Mouse (Mus musculus): ENCODE results near the gene Dclk1. TPM values are rescaled to one million over a fixed set of nuclear protein-coding genes. Genes with fewer than 3 reads are reported as not detected.
A peak's percentile ranks its signal among the peaks of the same experiment; 100 is the strongest.

Dclk1 gene
- polyA plus RNA-seq, 1 experiment: 265 TPM

DNA sequence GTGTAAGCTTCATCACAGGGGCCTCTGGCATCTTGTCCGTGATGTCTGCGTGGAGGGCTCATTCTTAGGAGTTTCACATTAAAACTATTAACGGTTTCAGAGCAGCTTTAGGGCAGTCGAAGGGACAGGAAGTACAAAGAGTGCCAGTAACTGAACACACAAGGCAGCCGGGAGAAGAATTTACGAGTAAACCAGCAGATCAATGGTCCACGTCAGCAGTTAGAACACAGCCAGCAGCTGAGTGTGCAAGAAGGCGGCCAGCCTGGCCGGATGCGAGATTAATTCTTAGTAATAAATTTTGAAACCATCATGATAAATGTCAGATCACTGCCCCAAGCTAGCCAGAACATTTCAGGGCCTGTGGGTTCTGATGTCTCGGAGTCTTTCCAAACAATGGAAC lies 94.7 kb downstream of the Dclk1 start:
- Histone ChIP-seq H3K4me1 (ENCODE audit: control insufficient read depth, insufficient read depth, low read length) (peaks cover 13% of the 10 kb centered on the region), H3K4me3 (ENCODE audit: insufficient read depth, low read depth, low read length) (no peak overlapping the region), H3K27ac (ENCODE audit: insufficient read depth, low read depth, low read length) (peak overlapping the region; percentile 40; the same call in 1 of the 2 replicates)
- TF ChIP-seq CTCF (IDR thresholded peaks at IDR 0.05; ENCODE audit: insufficient read depth, low read depth, low read length) (no peak), POLR2A (IDR thresholded peaks at IDR 0.05; ENCODE audit: insufficient read depth, low read depth, low read length) (no peak)
- WGBS: 86% methylated on average over 11 of the region's 11 CpGs

DNA sequence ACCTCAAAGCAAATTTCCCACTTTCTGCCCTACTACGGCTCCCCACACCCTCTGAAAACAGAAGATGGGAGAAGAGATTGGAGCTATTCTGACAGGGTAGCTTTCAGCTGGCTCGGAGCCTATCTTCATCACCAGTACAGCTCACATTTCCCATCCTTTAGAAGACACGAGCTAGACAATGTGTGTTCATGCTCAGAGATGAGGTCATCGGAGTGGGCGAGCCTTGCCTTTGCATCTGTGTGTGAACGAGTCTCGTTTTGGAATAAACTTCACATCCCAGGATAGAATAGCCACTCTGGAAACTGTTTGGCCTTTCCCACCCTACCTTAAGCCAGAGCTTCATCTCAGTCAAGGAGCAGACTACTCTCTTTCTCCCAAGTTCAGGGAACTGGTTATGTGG lies 95.5 kb downstream of the Dclk1 start:
- 51% methylated on average over 7 of the region's 7 CpGs for WGBS
- TF ChIP-seq POLR2A (IDR thresholded peaks at IDR 0.05; ENCODE audit: insufficient read depth, low read depth, low read length) (no peak), CTCF (IDR thresholded peaks at IDR 0.05; ENCODE audit: insufficient read depth, low read depth, low read length) (no peak)

DNA sequence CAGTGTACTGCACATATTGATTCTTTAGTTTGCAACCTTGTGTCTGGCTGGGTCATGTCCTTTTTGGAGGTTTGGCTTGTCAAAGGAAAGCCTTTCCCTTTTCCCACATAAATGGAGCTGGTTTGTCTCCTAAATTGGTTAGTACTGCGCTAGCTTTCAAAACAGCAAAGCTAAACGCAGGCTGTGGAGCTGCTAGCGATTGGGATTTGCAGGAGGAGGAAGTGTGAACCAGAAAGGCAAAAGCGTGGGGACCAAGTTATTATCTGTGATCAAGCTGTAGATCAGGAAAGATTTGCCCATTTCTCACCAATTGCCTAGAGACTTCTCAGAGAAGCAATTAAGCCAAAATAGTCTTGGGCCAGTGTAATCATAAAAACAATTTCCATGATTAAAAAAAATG lies 100.3 kb downstream of the Dclk1 start:
- Histone ChIP-seq H3K27ac (ENCODE audit: insufficient read depth, low read depth, low read length) (peak overlapping the region; percentile 26; the same call in 1 of the 2 replicates), H3K4me3 (ENCODE audit: insufficient read depth, low read depth, low read length) (no peak overlapping the region), H3K4me1 (ENCODE audit: control insufficient read depth, insufficient read depth, low read length) (peaks cover 16% of the 10 kb centered on the region)
- WGBS: 41% methylated on average over 4 of the region's 4 CpGs
- no peak for TF ChIP-seq CTCF (IDR thresholded peaks at IDR 0.05; ENCODE audit: insufficient read depth, low read depth, low read length)
- no peak for TF ChIP-seq POLR2A (IDR thresholded peaks at IDR 0.05; ENCODE audit: insufficient read depth, low read depth, low read length)

More for the DNA sequence above, 95.5 kb downstream of the Dclk1 start:
- Histone ChIP-seq H3K4me3 (ENCODE audit: insufficient read depth, low read depth, low read length) (no peak overlapping the region), H3K4me1 (ENCODE audit: control insufficient read depth, insufficient read depth, low read length) (peaks cover 13% of the 10 kb centered on the region), H3K27ac (ENCODE audit: insufficient read depth, low read depth, low read length) (peak overlapping the region; percentile 51; the same call in 1 of the 2 replicates)

DNA sequence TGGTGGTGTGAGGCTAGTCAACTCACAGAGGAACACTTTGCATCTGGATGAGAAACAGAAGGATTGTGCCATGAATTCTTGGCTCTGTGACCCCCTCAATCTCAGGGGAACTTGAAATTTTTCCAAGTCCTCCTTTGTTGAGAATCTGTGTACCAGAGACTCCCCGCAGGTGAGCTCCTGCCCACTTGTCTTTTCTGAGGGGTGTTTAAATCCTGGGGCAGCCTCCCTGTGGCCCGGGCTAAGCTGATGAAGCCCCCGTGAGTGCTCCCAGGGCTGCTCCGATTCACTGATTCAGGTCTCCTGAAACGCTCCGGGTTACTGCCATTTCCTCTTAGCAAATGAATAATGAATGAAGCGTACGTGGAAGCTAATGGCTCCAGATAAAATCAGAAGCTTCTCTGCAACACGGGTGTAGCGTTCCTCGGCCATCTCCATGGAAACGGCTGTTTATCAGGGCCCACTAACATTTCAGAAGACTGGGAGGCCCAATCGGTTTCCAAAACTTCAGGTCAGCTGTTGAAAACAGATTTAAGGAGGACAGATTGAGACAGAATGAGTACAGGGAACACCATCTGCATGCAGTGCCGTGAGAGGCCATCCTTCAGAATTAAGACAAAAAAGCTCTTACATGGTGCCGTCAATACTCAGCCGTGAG lies 105.3 kb downstream of the Dclk1 start:
- no peak for TF ChIP-seq CTCF (IDR thresholded peaks at IDR 0.05; ENCODE audit: insufficient read depth, low read depth, low read length)
- no peak for TF ChIP-seq POLR2A (IDR thresholded peaks at IDR 0.05; ENCODE audit: insufficient read depth, low read depth, low read length)
- H3K27ac ChIP-seq (ENCODE audit: insufficient read depth, low read depth, low read length): peak overlapping the region; percentile 66
- H3K4me3 ChIP-seq (ENCODE audit: insufficient read depth, low read depth, low read length): no peak overlapping the region
- WGBS: 13% methylated on average over 16 of the region's 16 CpGs
- H3K4me1 ChIP-seq (ENCODE audit: control insufficient read depth, insufficient read depth, low read length): peaks cover 48% of the 10 kb centered on the region

DNA sequence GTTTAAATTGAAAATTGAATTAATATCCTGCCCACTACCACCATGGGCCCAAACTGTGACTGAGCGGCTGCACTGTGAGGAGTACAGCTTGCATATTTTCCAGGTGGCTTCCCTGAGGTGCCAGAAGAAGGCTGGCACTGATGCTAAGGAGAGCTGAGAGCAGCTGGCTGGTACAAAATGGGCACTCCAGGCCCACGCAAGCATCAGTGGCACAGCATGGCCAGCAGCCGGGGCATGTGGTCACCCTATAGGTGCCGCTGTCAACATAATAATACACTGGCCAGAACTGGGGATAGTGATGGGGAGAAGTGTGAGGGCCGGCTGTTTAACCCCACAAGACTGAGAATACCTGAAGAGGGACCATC lies 105.8 kb downstream of the Dclk1 start:
- Histone ChIP-seq H3K27ac (ENCODE audit: insufficient read depth, low read depth, low read length) (peak overlapping the region; percentile 66), H3K4me1 (ENCODE audit: control insufficient read depth, insufficient read depth, low read length) (peaks cover 51% of the 10 kb centered on the region), H3K4me3 (ENCODE audit: insufficient read depth, low read depth, low read length) (no peak overlapping the region)
- no peak for TF ChIP-seq CTCF (IDR thresholded peaks at IDR 0.05; ENCODE audit: insufficient read depth, low read depth, low read length)
- no peak for TF ChIP-seq POLR2A (IDR thresholded peaks at IDR 0.05; ENCODE audit: insufficient read depth, low read depth, low read length)
- WGBS: 54% methylated on average over 5 of the region's 5 CpGs

DNA sequence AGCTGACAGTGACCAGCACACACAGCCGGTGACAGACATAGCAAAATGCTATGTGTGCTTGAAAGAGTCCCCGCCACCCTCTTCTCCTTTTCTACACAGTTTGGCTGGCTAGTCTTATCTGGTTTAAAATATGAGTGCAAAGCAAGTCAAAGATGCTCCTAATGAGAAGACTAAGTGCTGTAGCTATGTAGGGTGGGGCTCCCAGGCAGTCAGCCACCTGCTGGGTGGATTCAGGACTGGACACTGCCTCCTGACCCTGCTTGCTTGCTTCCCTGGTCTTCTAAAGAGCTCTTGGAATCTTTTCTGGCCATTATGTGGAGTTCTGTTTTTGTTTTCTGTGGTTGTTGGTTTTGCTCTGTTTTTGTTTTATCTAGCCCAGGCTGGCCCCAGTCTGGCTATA lies 108.0 kb downstream of the Dclk1 start:
- Histone ChIP-seq H3K27ac (ENCODE audit: insufficient read depth, low read depth, low read length) (peak overlapping the region; percentile 50), H3K4me1 (ENCODE audit: control insufficient read depth, insufficient read depth, low read length) (peaks cover 56% of the 10 kb centered on the region), H3K4me3 (ENCODE audit: insufficient read depth, low read depth, low read length) (no peak overlapping the region)
- no peak for TF ChIP-seq POLR2A (IDR thresholded peaks at IDR 0.05; ENCODE audit: insufficient read depth, low read depth, low read length)
- TF ChIP-seq CTCF (IDR thresholded peaks at IDR 0.05; ENCODE audit: insufficient read depth, low read depth, low read length): no peak
- WGBS: 70% methylated on average over 2 of the region's 2 CpGs

DNA sequence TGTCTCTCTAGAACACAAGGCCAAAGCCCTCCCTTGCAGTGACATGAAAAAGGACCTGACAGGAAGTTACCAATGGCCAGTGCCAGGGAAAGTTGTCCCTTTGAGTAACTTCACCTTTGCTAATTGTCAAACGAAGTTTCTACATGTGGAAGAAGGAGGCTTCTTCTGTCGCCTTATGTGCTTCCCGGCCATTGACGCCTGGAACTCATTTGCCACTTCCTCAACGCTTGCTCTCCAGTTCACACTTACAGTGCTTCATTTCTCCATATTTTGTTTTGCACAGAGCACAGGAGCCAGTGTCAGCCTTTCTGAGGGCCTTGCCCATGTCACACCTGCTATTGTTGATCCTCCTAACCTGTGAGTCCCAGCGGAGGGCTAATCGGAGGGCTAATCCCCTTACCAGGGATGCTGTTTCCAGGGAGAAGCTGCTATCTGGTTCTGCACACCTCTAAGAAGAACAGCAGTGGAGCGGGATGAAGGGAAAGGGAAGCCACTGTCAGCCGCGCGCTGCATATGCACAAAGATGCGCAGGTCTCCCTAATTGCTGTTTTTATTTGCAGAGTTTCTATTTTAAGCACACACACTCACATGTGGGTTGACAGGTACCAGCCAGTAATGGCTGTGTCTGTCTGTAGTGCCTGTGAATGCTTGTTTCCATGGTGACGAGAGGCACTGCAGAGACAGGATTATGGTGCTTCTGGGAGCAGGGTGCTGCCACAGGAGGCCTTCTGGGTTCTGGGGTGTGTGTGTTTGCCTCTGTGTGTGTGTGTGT lies 109.3 kb downstream of the Dclk1 start:
- 36% methylated on average over 13 of the region's 13 CpGs for WGBS
- no peak for TF ChIP-seq CTCF (IDR thresholded peaks at IDR 0.05; ENCODE audit: insufficient read depth, low read depth, low read length)
- no peak for TF ChIP-seq POLR2A (IDR thresholded peaks at IDR 0.05; ENCODE audit: insufficient read depth, low read depth, low read length)
- Histone ChIP-seq H3K4me3 (ENCODE audit: insufficient read depth, low read depth, low read length) (no peak overlapping the region), H3K27ac (ENCODE audit: insufficient read depth, low read depth, low read length) (peak overlapping the region; percentile 99), H3K4me1 (ENCODE audit: control insufficient read depth, insufficient read depth, low read length) (peaks cover 58% of the 10 kb centered on the region)

DNA sequence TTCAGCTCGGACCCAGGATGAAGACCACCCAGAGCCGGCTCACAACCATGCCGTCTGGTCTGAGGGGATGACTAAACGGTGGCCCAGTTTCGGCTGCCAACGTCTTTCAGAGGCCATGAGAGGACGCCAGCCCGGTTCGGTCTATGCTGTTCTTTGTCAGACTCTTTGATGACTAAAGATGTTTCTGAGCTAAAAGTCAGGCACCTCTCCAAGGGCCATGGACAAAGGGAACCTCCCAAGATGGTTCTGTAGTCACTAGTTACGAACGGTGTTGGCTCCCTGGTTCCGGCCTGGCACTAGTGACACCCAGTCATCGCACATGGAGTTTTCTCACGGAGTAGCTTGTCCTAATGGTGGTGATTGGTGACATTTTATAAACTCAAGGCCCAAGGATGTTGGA lies 110.4 kb downstream of the Dclk1 start:
- Histone ChIP-seq H3K27ac (ENCODE audit: insufficient read depth, low read depth, low read length) (peak overlapping the region; percentile 99), H3K4me3 (ENCODE audit: insufficient read depth, low read depth, low read length) (no peak overlapping the region), H3K4me1 (ENCODE audit: control insufficient read depth, insufficient read depth, low read length) (peaks cover 58% of the 10 kb centered on the region)
- TF ChIP-seq POLR2A (IDR thresholded peaks at IDR 0.05; ENCODE audit: insufficient read depth, low read depth, low read length) (no peak), CTCF (IDR thresholded peaks at IDR 0.05; ENCODE audit: insufficient read depth, low read depth, low read length) (no peak)
- 25% methylated on average over 14 of the region's 14 CpGs for WGBS

DNA sequence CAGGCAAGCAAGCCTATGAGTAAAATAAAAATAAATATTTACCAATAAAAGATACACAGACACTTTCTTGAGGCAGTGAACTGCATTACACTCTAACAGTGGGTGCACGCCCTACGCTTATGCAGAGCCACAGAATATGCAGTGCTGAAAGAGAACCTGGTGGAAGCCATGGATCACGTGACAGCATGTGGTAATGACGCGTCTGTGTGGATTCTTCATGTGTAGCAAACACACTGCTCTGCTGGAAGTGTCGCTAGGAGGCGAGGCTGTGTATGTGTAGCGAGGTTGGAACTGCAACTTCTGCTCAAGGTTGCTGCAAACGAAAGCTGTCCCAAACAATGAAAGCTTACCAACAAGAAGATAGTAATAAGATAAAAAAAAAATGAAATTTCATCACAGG lies 111.0 kb downstream of the Dclk1 start:
- Histone ChIP-seq H3K4me3 (ENCODE audit: insufficient read depth, low read depth, low read length) (no peak overlapping the region), H3K27ac (ENCODE audit: insufficient read depth, low read depth, low read length) (peak overlapping the region; percentile 99), H3K4me1 (ENCODE audit: control insufficient read depth, insufficient read depth, low read length) (peaks cover 54% of the 10 kb centered on the region)
- no peak for TF ChIP-seq CTCF (IDR thresholded peaks at IDR 0.05; ENCODE audit: insufficient read depth, low read depth, low read length)
- TF ChIP-seq POLR2A (IDR thresholded peaks at IDR 0.05; ENCODE audit: insufficient read depth, low read depth, low read length): no peak
- WGBS: 41% methylated on average over 9 of the region's 9 CpGs
